In genomic region chr4:95558271-95558888, GRCm38 (mm10) we compare ENCODE assay signal across 8 mouse cellular contexts. TPM values are rescaled to one million over a fixed set of nuclear protein-coding genes. Genes with fewer than 3 reads are reported as not detected.
A peak's percentile ranks its signal among the peaks of the same experiment; 100 is the strongest.
DNase-seq lines count a peak whose midpoint lies in the region; ATAC-seq lines count a peak whose summit lies in the region.

No protein-coding gene starts in this region.

- no peak for ATAC-seq in forebrain, embryonic 12.5 days (ENCODE audit: low FRiP score)
- ATAC-seq in heart, embryonic 15.5 days (replicated peaks; ENCODE audit: insufficient number of reproducible peaks, insufficient read depth, low FRiP score, low read depth), result no peak

- DNase-seq in forebrain, embryonic 10.5 days (ENCODE audit: extremely low spot score, low spot score), result no peak
- peak; percentile 7 for DNase-seq in urinary bladder, postnatal 25 days (ENCODE audit: low spot score)
- no peak for DNase-seq in urinary bladder, adult 2 months (ENCODE audit: low spot score)
- peak; percentile 14 to 19 for DNase-seq in layer of hippocampus, postnatal 14 days (ENCODE audit: low spot score in 2 of 2)
- peak; percentile 10 for DNase-seq in right cerebral cortex, postnatal 14 days
- no peak for DNase-seq in thymus, adult 18-20 months

- H3K4me3 ChIP-seq in forebrain, embryonic 10.5 days, result no peak overlapping the region
- no peak overlapping the region for H3K4me3 ChIP-seq in forebrain, embryonic 12.5 days (replicated peaks)
- H3K4me3 ChIP-seq in heart, embryonic 15.5 days, result no peak overlapping the region

- no peaks in the 10 kb centered on the region for H3K36me3 ChIP-seq in forebrain, embryonic 10.5 days (replicated peaks)
- no peaks in the 10 kb centered on the region for H3K36me3 ChIP-seq in forebrain, embryonic 12.5 days (replicated peaks)
- H3K36me3 ChIP-seq in heart, embryonic 15.5 days, result no peaks in the 10 kb centered on the region

- peaks cover 18% of the 10 kb centered on the region for H3K4me1 ChIP-seq in forebrain, embryonic 10.5 days
- peaks cover 10% of the 10 kb centered on the region for H3K4me1 ChIP-seq in forebrain, embryonic 12.5 days
- peaks cover 20% of the 10 kb centered on the region for H3K4me1 ChIP-seq in heart, embryonic 15.5 days (replicated peaks)

- no peaks in the 10 kb centered on the region for H3K27me3 ChIP-seq in forebrain, embryonic 10.5 days (ENCODE audit: poor library complexity, severe bottlenecking)
- no peaks in the 10 kb centered on the region for H3K27me3 ChIP-seq in forebrain, embryonic 12.5 days
- no peaks in the 10 kb centered on the region for H3K27me3 ChIP-seq in heart, embryonic 15.5 days

- WGBS in forebrain, embryonic 10.5 days, result 87% methylated on average over 4 of the region's 4 CpGs
- 72% methylated on average over 4 of the region's 4 CpGs for WGBS in forebrain, embryonic 12.5 days
- 31% methylated on average over 4 of the region's 4 CpGs for WGBS in heart, embryonic 15.5 days

- no peak overlapping the region for H3K9ac ChIP-seq in forebrain, embryonic 12.5 days
- H3K9ac ChIP-seq in heart, embryonic 15.5 days, result no peak overlapping the region

- no peak overlapping the region for H3K4me2 ChIP-seq in forebrain, embryonic 12.5 days
- H3K4me2 ChIP-seq in heart, embryonic 15.5 days, result peak overlapping the region; percentile 71; the same call in 1 of the 2 replicates

- peak overlapping the region; percentile 88; the same call in 1 of the 2 replicates for H3K27ac ChIP-seq in forebrain, embryonic 10.5 days
- no peak overlapping the region for H3K27ac ChIP-seq in forebrain, embryonic 12.5 days
- peak overlapping the region; percentile 83 for H3K27ac ChIP-seq in heart, embryonic 15.5 days

- no peaks in the 10 kb centered on the region for H3K9me3 ChIP-seq in forebrain, embryonic 10.5 days
- no peaks in the 10 kb centered on the region for H3K9me3 ChIP-seq in forebrain, embryonic 12.5 days
- no peaks in the 10 kb centered on the region for H3K9me3 ChIP-seq in heart, embryonic 15.5 days (replicated peaks)

RNA-seq across cellular contexts. Expression of gene Fggy, which starts 1.1 kb away (rescaled TPM):
- polyA plus RNA-seq in forebrain, embryonic 10.5 days (2016; fragmentation: Nextera tagmentation; extraction: Ambion mirVana), result 6.1 and 6.8 TPM in 2 replicates
- polyA plus RNA-seq in forebrain, embryonic 12.5 days (2016; fragmentation: Nextera tagmentation; extraction: Ambion mirVana), result 6.4 and 7.7 TPM in 2 replicates
- 7.8 and 9.1 TPM in 2 replicates for polyA plus RNA-seq in urinary bladder, adult 2 months (2012; rRNA removed)
- 4.5 and 5.9 TPM in 2 replicates for polyA plus RNA-seq in heart, embryonic 15.5 days (2015; fragmentation: Nextera tagmentation; extraction: Ambion mirVana)
- total RNA-seq in layer of hippocampus, postnatal 14 days (2021), result 10 to 100 TPM in 1 of 2 experiments, 1 to 10 TPM in 1; 9.5 to 13.2 TPM

Comparison
In these comparisons a context has a peak if more than half of its experiments do, and no peak if none do; other contexts are left out.
1. DNase-seq: peak in urinary bladder, postnatal 25 days (single experiment), layer of hippocampus, postnatal 14 days (2 of 2) and right cerebral cortex, postnatal 14 days (single experiment); none in forebrain, embryonic 10.5 days (single experiment), urinary bladder, adult 2 months (single experiment) and thymus, adult 18-20 months (0 of 2).